Mouse (Mus musculus) heart, adult 11 months (tissue): ENCODE measurements around the gene Gde1.
A peak's percentile ranks its signal among the peaks of the same experiment; 100 is the strongest.

Experiments used
- DNase-seq: peaks from one replicate; pipeline ENCODE4 v3.0.0; 2022

Gde1 gene

DNA sequence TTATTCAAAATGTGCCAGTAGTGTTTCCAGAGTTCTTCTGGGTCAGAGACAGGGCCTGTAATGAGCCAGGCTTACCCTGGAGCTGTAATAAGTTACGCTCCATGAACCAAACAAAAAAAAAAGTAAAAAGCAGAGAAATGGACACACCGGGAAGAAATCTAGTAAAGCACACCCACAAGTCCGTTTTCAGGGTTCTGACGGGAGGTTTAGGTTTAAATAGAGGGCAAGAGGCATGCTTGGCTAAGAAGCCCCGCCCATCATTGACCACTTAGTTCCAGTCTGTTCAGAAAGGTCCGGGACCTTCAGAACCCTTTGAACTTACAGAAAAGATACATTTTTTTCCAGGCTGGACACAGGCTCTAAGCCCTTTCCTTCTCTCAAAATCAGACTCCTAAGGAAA is 473 bp upstream of the Gde1 start:
- DNase-seq, result no peak

GRCm38 (mm10) chr7:118704001-118704850 is 1.4 kb downstream of the Gde1 start:
- DNase-seq, result peak; percentile 70

DNA sequence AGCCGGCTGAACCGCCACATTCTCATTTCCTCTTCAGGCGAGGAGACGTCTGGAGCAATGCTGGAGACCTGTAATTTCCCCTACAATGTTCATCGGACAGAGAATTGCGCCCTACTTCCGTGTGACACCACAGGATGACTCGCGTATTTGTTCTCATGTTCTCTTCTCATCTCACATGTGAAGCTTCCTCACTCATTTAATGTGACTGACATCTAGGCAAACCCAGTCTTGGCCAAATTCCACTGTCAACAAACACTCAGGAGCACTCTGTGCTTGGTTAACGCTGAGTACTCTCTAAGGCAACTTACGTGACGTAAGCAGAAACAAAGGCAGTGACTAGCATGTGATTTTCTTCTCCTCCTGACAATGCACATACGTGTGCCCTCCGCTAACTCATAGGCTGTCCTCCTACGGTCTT is 2.4 kb downstream of the Gde1 start:
- DNase-seq, result peak; percentile 82

GRCm38 (mm10) chr7:118698882-118699281 is 6.7 kb downstream of the Gde1 start:
- peak; percentile 77 for DNase-seq

DNA sequence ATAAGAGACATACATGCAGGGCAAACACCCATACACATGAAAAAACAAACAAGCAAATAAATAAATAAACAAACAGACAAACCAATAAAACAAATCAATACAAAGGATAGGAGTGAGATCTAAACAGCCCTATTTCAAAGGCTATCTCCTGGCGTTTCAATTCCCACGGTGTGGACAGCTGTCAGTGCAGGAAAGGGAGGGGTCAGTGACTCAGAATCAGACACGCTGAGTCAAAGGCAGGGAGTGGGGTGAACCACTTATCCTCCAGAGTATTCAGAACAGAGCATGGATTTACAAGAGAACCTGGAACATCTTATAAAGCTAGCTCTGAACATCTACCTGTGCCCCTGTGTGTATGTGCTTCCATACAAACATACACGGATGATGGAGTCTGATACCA is 8.4 kb downstream of the Gde1 start:
- DNase-seq, result peak; percentile 74

GRCm38 (mm10) chr7:118696146-118696545 is 9.4 kb downstream of the Gde1 start:
- peak; percentile 66 for DNase-seq

DNA sequence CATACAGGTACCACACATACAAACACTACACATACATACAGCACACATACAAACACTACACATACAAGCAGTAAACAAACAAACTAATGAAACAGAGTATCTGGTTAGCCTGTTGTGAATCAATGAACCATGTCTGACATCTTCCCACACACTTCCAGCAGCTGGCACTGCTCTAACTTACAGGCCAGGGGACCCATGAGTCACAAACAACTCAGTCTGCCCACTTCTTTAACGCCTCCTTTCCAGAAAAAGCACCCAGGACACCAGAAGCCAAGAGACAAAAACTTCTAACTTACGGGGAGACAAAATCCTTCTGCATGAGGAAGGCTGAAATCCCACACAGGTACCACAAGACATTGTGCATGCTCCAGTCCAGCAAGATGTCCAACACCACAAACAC is 14.3 kb downstream of the Gde1 start:
- peak; percentile 60 for DNase-seq

- DNase-seq, result peak; percentile 85
Measured at GRCm38 (mm10) chr7:118689088-118689487, 16.5 kb downstream of the Gde1 start.

DNA sequence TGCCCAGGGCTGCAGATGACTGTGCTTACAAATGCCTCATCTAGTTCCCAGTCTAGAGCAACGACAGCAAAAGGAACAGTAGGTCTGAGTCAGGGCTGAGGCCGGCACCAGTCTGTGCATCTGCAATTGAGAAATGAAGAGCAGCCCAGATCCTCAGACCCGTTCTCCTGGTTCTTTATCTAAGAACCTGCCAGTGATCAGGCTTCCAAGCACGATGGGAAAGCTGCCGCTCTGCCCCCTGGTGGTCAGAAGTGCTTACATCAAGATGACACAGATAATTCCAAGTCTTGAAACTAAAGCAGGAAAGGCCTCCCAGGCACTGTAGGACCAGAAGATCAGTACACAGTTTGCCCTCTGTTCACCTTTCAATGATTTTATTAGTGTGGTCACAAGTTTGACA is 17.4 kb downstream of the Gde1 start:
- DNase-seq, result peak; percentile 90

DNA sequence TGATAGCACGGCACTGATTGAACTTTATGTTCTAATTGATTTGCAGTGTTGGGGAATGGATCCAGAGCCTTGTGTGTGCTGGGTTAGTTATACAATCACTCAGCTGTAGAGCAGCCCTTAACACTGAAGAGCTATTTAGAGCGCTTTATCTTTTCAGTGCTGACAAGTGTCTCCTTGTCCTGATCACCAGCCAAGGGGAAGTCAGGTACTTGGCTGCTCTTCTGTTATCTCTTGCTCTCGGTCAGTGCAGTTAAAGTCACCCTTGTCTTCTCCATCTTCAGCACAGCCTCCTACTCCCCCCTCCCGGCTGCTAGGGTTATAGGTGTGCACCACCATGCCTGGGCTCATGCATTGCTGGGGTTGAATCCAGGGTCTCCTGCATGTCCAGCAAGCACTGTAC is 28.8 kb downstream of the Gde1 start:
- DNase-seq, result peak; percentile 92

GRCm38 (mm10) chr7:118670142-118670541 is 35.4 kb downstream of the Gde1 start:
- DNase-seq, result no peak

DNA sequence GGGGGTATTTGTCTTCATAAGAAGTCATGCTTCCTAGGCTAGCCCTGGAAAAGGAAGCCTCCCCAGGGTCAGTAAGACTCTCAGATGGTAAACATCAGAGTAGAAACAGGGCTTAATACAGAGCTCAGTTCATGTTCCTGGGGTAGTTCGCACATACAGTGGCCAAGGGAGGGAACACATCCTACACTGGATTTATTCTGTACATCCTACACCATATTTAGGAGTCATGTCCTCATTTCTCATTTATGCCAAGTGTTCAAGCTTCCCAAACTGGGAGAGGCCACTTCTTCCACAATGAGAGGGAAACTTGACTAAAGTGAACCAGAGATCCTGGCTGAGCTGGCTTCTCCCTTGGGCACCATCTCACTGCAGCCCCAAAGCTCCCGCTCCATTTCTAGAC is 37.8 kb downstream of the Gde1 start:
- DNase-seq, result no peak

DNA sequence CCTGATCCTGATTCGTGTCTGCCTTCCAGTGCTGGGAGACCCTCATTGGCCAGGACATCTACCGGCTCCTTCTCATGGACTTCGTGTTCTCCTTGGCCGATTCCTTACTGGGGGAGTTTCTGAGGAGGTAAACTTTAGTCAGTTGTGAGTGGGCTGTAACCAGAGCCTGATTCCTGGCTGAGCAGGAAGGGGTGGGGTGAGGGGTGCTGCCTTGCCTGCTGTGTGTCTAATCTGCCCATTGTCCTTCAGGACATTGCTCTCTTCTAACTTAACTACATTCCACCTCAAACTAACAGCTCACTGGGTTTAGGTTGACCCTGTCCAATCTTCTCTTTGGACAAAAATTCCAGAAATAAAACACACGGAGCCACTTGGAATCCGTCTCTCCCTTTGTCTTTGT is 48.8 kb downstream of the Gde1 start:
- DNase-seq, result peak; percentile 79

- peak; percentile 66 for DNase-seq
Measured at GRCm38 (mm10) chr7:118652572-118653295, 52.8 kb downstream of the Gde1 start.

GRCm38 (mm10) chr7:118650891-118651290 is 54.7 kb downstream of the Gde1 start:
- no peak for DNase-seq

GRCm38 (mm10) chr7:118650119-118650518 is 55.5 kb downstream of the Gde1 start:
- peak; percentile 81 for DNase-seq

DNA sequence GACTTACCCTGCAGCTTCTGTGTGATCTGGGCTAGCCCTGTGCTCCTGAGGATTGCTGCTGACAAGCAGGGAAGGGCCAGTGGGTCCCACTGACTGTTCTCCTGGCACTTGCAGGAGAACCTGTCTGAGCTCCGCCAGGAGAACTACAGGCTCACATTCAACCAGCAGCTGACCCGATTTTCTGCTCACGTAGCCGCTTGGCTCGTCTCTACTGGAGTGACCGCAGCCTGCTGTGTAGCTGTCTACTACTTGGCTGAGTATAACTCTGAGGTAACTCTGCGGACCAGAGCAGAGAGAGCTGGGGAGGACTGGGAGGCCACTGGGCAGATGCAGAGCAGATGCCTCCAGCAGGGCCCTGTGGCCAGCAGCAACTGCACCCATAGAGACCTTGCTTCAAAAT is 56.2 kb downstream of the Gde1 start:
- DNase-seq, result peak; percentile 78

DNA sequence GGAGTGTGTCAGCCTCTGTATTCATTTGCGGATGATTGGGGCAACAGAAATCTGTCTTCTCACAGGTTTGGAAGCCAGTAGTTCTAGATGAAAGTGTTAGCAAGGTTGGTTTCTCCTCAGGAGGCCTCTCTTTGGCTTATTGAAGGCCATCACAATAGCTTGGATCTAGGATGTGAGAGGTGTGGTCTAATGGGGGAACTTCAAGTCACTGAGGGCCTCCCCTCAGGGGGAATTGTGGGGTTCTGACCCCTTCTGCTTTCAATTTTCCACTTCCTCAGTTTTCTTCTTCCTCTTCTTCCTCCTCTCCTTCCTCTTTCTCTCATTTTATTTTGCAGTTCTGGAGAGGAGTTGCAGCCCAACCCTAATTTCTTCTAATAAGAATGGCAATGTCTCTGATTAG is 59.3 kb downstream of the Gde1 start:
- DNase-seq, result peak; percentile 55
